Mouse (Mus musculus): Measurements from ENCODE around the gene Hspa12b. TPM values are rescaled to one million over a fixed set of nuclear protein-coding genes. Genes with fewer than 3 reads are reported as not detected.

Hspa12b gene
- 10 to 100 TPM; 30.6 to 30.7 TPM for total RNA-seq (2021)
- long read RNA-seq, experiment 1, transcript Hspa12b-201 (13 exons, 3,413 nt), result major isoform, 9 of 10 reads
- long read RNA-seq, experiment 1, partial matches to known transcripts, result 0 of 10 reads
- long read RNA-seq, experiment 1, other reads (novel, unspliced or antisense), result 1 of 10 reads
- long read RNA-seq, experiment 2, partial matches to known transcripts, result 1 of 11 reads
- long read RNA-seq, experiment 2, other reads (novel, unspliced or antisense), result 7 of 11 reads

DNA sequence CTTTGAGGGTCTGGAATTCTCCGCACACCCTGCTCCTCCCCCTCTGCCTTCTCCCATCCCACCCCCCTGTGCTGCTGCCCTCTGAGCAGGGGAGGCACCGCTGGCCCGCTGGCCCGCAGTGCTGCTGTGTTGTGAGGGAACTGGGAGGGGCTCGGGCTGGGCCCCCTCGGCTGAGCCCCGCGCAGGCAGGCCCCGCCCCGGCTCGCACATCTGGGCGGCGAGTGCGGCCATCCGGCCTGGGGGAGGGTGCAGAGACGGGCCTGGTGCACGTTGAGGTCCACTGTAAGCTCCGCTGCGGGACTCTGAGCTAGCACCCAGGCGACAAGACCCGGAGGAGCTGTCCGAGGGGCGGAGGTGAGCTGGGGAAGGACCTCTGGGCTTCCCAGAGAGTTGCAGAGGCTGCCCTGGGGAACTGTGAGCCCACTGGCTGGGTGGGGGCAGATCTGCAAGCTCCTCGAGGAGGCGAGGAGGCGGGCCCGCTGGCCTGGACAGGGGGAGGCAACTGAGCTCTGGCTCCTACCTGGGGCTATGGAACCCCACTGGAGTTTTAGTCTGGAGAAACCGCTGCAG, at the start of gene Hspa12b:
TSS of gene Hspa12b (plus strand) at position 120 of the 570 bp plus-strand sequence.
- DNase-seq, result peak; percentile 77 to 88

DNA sequence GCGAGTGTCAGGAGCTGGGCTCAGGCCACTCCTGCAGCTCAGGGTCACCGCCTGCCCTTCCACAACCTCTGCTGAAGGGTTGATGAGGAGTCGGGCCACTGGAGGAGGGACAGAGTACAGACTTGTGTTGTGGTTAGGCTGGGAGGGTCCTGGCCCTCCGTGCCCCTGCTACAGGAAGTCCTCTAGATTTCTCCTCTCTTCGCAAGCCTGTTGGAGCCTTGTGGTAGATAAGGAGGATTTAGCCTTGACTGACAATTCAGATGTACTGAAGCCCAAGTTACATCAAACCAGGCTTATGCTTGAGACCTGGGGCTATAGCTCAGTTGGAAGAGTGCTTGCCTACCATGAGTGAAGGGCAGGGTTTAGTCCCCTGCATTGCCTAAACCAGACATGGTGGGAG, 46.6 kb upstream of the Hspa12b start:
- DNase-seq, result no peak

DNA sequence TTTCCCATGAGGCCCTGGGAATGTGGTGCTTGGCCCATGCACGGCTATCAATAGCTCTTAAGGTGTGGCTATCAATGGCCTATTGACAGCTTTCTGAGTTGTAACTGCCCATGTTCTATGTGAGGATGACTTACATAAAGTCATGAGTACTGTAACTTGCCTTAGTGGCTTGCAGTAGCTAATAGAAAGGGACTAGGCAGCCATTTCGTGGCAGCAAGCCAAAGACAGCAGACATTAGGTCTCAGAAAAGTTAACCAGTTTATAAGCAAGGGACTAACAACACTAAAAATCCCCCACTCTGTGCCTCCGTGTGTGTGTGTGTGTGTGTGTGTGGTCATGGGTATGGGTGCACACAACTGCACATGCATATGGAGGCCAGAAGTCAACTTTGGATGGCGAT, 42.9 kb upstream of the Hspa12b start:
- DNase-seq, result no peak

DNA sequence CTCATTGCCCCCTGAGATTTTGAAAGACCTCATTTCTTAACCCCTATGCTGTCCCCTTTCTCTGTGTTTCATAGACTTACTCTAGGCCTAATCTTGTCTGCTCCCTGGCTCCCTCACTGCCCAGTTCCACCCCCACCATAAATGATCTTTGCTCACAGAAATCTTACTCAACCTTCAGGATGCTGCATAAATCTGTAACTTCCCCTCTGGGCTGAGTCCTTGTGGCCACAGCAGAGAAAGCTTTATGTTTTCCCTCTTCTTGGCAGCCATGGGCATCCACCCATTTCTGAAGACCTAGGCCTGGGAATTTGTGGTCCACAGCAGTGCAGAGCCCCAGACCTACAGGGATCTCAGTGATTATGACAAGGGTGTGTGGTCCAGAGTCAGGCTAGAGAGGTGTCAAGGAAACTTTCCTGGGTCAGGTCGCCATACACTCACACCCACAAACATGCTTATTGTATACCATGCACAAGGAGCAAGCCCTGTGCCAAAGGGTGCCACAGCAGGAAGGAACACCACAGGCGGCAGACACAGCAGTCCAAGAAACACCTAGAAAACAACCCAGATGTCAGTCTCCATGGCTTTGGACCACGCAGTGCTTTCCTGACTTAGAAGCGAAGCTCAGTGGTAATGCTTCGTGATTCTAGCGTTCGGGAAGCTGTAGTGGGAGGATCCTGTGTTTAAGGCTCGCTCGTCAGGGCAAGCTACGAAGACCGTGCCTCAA, 40.3 kb upstream of the Hspa12b start, which contains the start of gene Siglec1:
TSS of gene Siglec1 (minus strand) at position 99 of the 724 bp plus-strand sequence.
- no peak for DNase-seq

DNA sequence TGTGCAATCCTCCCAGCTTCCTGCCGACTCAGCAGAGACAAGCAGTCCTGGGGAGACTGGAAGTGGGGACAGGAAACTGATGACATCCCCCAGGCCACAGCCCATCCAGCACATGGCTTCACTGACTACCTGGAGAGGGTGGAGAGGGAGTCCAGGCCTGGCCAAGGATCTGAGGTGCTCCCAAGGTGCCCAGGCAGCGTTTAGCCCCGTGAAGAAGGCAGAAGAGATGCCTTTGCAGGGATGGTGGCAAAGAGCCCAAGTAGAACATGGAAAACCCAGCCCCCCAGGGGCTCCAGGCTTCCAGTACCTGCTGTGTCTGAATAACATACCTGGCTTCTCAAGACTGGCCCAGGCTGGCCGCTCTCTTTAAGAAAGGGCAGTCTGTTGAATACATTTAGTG, 38.5 kb upstream of the Hspa12b start:
- DNase-seq, result no peak

DNA sequence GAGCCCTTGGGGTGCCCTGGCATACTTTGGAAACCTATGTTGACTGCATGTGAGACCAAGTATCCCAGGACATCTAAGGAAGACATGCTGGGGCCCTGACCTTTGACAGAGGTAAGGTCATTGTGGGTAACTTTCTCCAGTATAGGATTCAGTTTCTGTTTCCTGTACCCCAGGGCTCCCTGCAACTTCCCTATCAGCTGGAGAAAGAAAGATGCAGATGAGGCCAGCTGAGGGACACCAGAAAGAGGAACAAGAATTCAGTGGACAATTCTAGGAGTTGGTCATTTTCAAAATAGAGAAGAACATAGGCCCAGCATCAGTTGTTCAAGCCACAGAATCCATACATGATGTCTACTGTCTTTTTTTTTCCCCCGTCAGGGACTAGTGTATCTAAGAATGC, 37.4 kb upstream of the Hspa12b start:
- peak in 1 of 2 experiments; percentile 49 for DNase-seq

DNA sequence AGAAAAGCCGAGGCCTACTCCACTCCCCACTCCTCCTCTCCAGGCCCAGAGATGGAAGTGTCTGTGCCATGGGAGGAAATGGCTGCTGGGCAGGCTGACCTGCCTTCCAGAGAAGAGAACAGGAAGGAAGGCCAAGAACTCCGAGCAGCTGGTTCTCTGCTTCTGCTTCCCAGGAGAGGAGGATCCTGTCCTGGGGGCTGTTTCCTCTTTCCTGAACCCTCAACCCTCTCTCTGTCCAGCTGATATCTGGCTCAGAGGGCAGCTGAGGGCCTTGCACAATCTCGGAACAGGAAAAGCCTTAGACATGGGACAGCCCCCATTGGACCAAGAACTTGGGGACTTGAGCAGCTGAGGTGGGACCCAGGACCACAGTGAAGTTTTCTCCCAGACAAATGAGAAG, 36.2 kb upstream of the Hspa12b start:
- peak in 1 of 2 experiments; percentile 81 for DNase-seq

DNA sequence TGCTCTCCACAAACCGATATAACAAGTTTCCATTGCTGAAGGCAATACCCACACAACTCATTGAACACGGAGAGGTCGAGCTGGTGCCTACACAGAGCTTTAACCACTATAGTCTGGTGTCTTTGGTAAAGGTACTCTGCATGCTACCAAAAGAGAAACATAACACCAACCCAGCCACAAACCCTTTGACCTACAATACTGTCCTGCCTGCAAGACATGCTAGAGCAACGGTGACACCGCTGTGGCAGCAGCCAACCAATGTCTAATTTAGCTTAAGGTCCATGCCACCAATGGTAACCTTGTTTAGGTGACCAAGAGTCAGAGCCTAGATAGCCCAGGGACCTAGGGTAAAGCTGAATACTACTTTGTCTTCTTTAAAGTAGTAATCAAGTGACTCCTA, 33.5 kb upstream of the Hspa12b start:
- DNase-seq, result no peak

DNA sequence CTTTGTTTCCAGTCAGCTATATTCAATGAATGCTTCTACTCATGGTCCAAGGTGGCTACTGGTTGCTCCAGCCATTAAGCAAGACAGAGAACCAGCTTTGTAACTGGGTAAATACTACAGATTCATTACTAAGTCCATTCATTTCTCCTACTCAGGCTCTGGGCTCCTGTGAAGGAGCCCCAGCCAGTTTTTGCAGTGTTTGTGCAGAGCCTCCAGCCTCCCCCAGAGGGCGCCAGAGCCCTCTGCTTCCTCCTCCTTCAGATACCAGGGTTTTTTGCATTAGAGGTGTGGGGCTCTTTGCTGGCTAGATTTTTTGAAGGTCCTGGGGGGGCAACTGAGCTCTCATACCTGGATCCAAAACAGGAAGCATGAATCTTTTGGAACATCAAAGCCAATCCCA, 32.3 kb upstream of the Hspa12b start:
- peak; percentile 83 to 91 for DNase-seq

DNA sequence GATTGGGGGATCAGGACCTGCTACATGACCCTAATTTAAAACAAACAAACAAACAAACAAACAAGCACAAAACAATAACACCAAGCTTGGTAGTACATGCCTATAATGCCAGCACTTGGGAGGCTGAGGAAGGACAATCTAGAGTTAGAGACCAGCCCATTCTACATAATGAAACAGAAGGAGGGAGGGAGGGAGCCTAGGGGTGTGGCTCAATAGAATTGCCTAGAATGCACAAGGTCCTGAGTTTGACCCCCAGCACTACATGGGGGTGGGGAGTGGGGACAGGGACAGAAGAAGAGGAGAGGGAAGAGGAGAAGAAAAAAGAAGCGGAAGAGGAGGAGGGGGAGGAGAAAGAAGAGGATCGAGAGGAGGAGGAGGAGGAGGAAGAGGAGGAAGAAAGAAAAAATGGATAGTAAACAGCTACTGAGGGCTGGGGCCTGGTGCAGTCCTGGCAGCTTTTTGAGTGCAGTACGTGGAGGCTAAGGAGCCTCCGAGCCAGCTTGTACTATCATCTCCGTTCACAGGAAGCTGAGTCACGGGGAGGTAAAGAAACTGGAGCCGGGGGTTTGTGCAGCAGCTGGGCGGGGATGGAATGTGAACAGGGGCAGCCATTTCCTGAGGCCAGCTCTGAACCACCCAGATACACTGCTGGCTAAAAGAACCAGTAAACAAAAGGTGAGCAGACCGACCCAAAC, 30.8 kb upstream of the Hspa12b start:
- DNase-seq, result peak; percentile 71 to 91

DNA sequence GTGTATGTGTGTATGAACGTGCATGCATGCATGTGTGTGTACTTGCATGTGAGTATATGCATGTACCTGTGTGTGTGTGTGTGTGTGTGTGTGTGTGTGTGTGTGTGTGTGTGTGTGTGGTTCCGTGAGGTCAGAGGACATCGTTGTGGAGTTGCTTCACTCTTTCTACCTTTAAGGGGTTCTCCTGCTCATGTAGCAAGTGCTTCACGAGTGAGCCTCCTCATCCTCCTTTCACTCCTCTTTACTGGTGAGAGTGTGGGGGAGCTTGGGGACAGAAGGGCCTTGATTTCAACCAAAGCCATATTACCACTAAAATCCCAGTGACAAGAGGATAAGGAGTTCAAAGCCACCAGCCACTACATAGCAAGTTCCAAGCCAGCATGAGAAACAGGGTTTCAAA, 30.0 kb upstream of the Hspa12b start:
- DNase-seq, result no peak

DNA sequence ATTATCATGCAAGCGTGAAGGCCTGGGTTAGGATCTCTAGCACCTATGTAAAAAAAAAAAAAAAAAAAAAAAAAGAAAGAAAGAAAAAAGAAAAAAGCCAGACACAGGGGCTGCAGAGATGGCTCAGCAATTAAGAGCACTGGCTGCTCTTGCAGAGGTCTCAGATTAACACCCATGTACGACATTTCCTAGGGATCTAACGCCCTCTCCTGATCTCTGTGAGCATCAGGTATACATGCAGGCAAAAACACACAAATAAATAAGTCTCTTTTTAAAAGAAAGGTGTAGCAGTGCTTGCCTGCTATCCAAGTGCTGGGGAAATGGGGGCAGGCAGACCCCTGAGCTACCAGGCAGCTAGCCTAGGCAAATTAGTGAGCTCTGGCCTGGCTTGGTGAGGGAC, 25.6 kb upstream of the Hspa12b start:
- DNase-seq, result no peak

DNA sequence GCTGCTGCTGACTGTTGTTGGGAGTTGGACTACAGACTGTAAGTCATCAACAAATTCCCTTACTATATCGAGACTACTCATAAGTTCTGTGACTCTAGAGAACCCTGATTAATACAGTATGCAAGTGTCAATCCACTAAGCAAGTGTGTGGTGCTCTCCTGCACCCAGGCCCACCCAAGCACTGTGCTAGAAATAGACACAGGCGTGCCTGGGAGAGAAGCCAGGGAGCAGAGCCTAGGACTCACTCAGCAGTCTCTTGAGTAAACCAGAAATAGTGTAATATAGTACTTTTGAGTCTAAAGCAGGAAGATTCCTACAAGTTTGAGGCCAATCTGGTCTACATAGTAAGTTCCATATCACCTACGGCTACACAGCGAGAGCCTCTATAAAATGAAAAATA, 23.1 kb upstream of the Hspa12b start:
- DNase-seq, result peak; percentile 54 to 61

DNA sequence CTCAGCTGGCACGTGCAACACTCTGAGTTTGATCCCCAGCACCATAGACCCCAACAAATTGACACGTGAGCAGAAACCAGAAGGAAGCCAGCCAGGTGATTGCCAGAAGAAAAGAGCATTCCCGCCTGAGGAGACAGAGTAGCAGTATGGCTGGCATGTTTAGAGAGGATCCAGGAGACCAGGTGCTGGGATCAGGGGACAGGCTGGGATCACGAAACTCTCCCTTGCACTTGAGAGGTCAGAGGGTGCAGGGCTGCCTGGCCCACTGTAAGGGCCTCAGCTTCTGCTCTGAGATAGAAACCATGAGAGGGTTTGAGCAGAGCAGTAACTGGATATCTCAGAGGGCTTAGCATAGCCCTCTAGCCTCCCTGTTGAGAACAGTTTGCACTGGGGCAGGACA, 22.0 kb upstream of the Hspa12b start:
- peak in 1 of 2 experiments; percentile 13 for DNase-seq

DNA sequence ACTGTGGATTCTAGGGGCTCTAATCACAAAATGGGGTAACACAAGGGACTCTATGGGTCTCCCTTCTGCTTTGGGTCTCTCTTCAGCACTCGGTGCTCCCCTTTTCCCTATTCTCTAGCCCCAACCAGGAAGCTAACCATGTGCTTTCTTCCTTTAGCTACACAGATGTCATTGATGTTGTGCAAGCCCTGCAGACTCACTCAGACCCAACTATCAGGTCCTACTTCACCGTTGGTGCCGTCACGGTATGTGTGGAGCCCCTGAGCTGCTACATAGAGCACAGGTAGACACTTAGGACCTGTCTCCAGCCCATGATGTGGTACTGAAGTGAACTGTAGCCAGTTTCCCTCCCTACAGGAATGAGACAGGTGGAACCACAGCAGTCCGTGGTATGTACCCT, 21.1 kb upstream of the Hspa12b start:
- DNase-seq, result peak in 1 of 2 experiments; percentile 8

DNA sequence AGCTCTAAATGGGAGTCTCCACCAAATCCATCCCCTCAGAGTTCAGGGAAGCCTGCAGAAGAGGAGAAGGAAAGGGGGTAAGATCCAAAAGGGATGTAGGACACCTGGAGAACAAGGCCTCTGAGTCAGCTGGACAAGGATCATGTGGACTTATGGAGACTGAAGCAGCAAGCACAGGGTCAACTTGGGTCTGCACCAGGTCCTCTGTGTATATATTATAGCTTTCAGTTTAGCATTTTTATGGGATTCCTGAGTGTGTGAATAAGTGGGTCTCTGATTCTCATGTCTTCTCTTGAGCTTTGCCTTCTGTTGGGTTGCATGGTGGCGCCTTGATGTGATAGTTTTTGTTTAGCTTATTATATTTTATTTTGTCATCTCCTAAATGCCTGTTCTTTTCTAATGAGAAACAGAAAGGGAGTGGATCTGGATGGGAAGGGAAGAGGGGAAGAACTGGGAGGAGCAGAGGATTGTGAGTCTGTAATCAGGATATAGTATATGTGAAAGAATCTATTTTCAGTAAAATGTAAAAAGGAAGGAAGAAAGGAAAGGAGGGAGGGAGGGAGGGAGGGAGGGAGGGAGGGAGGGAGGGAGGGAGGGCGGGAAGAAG, 8.0 kb upstream of the Hspa12b start:
- DNase-seq, result peak in 1 of 2 experiments; percentile 1

DNA sequence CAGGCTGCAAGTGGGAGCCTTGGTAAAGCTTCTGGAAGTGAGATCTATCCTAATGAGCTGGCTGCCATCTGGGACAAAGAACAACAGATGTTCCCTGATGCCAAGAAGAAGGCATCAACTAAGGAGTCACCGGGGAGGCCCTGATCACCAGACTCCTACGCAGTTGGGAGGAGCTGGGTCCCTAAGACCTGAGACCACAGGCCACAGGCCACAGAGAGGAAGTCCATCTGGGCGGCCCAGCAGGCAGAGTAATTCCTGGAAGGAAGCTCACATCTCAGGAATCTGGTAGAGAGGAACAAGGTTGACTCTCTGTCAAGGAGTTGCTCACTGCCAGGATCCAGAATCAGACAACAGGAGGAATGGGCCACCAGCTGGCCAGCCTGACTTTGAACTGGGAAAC, 2.9 kb upstream of the Hspa12b start:
- DNase-seq, result peak; percentile 48 to 84

DNA sequence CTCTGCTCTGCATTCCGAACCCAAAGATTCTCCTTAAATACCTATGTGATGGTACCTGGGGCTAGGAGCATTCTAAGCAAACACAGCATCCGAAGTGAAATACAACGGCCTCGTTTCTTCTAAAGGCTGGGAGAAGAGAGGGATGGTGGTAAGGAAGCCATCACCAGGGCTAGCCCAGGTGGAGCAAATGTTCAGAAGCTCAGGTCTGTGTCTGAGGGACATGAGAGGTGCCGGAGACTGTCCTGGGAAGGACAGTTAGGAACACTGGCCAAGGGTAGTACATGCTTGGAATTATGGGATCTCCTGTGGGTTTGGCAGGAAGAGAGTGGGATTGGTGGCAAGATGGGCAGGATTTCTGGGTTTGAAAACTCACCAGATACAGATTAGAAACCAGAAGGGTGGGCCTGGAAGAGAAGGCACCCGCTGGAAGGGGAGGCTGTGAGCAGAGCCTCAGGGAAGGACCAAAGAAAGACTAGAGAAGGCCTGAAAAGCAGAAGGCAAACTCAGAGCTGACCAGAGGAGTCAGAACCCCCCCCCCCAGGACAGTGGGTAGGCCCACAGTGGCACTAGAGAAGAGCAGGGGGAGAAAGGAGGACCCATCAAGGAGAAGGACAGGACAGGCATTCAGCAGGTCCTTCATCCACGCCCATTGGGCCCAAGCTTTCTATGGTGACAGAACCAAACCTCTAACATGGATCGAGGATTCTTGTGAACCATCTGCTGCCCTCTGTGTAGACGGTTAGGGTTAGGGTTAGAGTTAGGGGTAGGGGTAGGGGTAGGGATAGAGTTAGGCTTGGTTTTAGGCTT, 1.7 kb upstream of the Hspa12b start:
- peak in 1 of 2 experiments; percentile 3 for DNase-seq

DNA sequence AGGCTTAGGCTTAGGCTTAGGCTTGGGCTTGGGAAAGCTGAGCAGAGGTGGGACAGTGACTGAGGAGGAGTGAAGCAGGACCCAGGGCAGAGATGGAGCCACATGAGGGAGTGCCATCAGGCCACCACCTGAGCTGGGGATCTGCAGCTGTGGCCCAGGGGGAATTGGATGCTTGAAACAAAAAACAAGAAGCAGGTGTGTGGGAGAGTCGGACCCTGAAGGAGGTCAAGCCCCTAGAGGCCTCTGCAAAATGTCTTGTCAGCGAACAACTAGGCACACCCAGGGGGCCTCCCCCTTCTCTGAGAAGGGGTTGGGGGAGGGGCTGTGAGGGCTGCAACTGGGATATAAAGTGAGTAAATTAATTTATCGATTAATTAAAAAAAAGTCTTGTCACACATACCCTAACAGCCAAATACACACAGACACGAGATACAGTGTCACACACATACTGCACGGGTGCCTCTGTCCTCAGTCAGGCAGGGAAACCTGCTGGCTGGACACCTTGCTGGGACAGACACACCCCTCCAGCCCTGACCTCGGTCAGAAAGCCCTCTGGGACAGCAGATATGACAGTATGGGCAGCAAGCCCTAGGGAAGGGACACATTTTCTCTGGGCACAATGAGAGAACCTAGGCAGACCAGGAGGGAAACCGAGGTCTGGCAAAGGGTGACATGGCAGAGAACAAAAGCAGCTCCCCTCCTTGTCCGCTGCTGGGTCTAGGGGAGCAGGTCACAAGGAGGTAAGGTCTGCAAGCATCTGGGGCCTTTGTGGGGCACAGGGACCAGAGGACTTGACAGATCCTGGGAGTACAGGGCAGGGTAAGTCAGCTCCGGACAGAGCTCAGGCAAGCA, 890 bp upstream of the Hspa12b start:
- no peak for DNase-seq

DNA sequence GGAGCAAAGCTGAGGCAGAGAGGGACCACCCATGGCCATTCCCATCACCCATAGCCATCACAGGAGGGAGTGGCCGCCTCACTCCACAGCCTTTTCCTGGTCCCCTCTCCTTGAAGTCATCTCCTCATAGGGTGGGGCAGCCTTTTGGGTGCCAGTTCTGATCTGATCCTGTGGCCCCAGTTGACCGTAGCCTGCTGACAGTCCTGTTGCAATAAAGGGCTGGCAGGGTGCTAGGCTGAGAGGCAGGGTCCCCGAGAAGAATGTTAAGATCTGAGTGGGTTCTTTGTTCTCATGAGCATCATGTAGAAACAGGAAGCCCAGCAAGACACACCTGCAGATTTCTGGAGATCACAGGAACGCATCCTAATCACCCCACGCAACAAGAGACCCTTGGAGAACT, 1.1 kb downstream of the Hspa12b start:
- peak; percentile 52 to 74 for DNase-seq
